Mouse (Mus musculus) liver, postnatal 0 days (tissue): ENCODE results near the gene Bloc1s4.

Experiments
- CTCF ChIP-seq: sonication (generic); IDR thresholded peaks from 2 replicates; pipeline ENCODE4 v1.5.1; 2016; ENCODE audit warnings: antibody characterized with exemption, low read depth
- EP300 ChIP-seq: IDR thresholded peaks from 2 replicates; pipeline ENCODE4 v1.6.1; 2016; ENCODE audit warnings: antibody characterized with exemption, low read depth, mild to moderate bottlenecking

DNA sequence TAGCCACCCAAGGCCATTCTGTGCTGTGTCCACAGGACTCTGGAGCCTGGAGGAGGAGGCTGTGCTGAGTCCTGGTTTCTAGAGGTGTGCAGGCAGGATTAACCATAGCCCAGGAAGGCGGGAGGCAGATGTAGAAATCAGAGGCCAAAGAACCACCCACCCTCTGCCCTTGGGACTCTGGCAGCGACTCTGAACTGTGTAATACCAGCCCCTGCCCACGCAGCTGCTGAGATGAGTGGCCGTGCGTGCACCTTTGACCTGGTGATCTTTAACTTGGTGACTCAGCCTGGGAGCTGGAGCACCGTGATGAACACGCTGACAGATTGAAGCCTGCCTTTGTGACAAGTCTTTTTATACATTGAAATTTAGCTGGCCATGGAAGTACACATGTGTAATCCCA is 24.2 kb downstream of the Bloc1s4 start:
- TF ChIP-seq CTCF (no peak), EP300 (peak; percentile 88)
